Comparison of ENCODE assay signal across 15 mouse cellular contexts in genomic region chr14:34945471-34946313, GRCm38 (mm10).
DNase-seq lines count a peak whose midpoint lies in the region; ATAC-seq and TF ChIP-seq lines count a peak whose summit lies in the region.
"Had no signal": no experiment of that assay in that cellular context is flagged by ENCODE, and none has a peak within 500 bp of the region (broad histone marks: within the 10 kb centered on the region; RNA-seq: fewer than 3 reads in every experiment).

No protein-coding gene starts in this region.

- no peak overlapping the region for H3K9ac ChIP-seq in embryonic facial prominence, embryonic 12.5 days
- H3K9ac ChIP-seq in forebrain, embryonic 16.5 days (replicated peaks; ENCODE audit: low read depth, low read length), result no peak overlapping the region
- no peak overlapping the region for H3K9ac ChIP-seq in midbrain, embryonic 15.5 days
- H3K9ac ChIP-seq: embryonic facial prominence, embryonic 15.5 days had no signal

- no peaks in the 10 kb centered on the region for H3K9me3 ChIP-seq in embryonic facial prominence, embryonic 12.5 days
- H3K9me3 ChIP-seq in embryonic facial prominence, embryonic 10.5 days, result no peaks in the 10 kb centered on the region
- no peaks in the 10 kb centered on the region for H3K9me3 ChIP-seq in forebrain, embryonic 16.5 days (ENCODE audit: control insufficient read depth, low read length)
- no peaks in the 10 kb centered on the region for H3K9me3 ChIP-seq in midbrain, embryonic 15.5 days
- H3K9me3 ChIP-seq: embryonic facial prominence, embryonic 15.5 days had no signal

- 0 out of 2 replicates have a peak, but pooled peaks have one; percentile 15 for ATAC-seq in embryonic facial prominence, embryonic 12.5 days (ENCODE audit: insufficient number of reproducible peaks, insufficient read depth, low FRiP score, low TSS enrichment)
- peak; percentile 32 for ATAC-seq in forebrain, embryonic 16.5 days
- ATAC-seq in midbrain, embryonic 15.5 days (replicated peaks), result peak; percentile 80
- ATAC-seq in frontal cortex, adult (ENCODE audit: low TSS enrichment), result no peak
- ATAC-seq: Patski had no signal

- no peaks in the 10 kb centered on the region for H3K27me3 ChIP-seq in embryonic facial prominence, embryonic 12.5 days
- no peaks in the 10 kb centered on the region for H3K27me3 ChIP-seq in embryonic facial prominence, embryonic 10.5 days (replicated peaks; ENCODE audit: low read depth, poor library complexity, severe bottlenecking)
- no peaks in the 10 kb centered on the region for H3K27me3 ChIP-seq in forebrain, embryonic 16.5 days (replicated peaks; ENCODE audit: control insufficient read depth, insufficient read depth, low read length)
- no peaks in the 10 kb centered on the region for H3K27me3 ChIP-seq in midbrain, embryonic 15.5 days (replicated peaks)
- H3K27me3 ChIP-seq: embryonic facial prominence, embryonic 15.5 days; Patski had no signal

- H3K4me3 ChIP-seq in embryonic facial prominence, embryonic 12.5 days, result no peak overlapping the region
- H3K4me3 ChIP-seq in embryonic facial prominence, embryonic 10.5 days, result no peak overlapping the region
- H3K4me3 ChIP-seq in layer of hippocampus, adult 2 months, result no peak overlapping the region
- H3K4me3 ChIP-seq in forebrain, embryonic 16.5 days (replicated peaks; ENCODE audit: low read length), result no peak overlapping the region
- H3K4me3 ChIP-seq in midbrain, embryonic 15.5 days, result no peak overlapping the region
- H3K4me3 ChIP-seq: embryonic facial prominence, embryonic 15.5 days; myocyte had no signal

- H3K36me3 ChIP-seq in embryonic facial prominence, embryonic 12.5 days, result no peaks in the 10 kb centered on the region
- no peaks in the 10 kb centered on the region for H3K36me3 ChIP-seq in embryonic facial prominence, embryonic 10.5 days (replicated peaks)
- H3K36me3 ChIP-seq in forebrain, embryonic 16.5 days (ENCODE audit: control insufficient read depth, insufficient read depth), result no peaks in the 10 kb centered on the region
- H3K36me3 ChIP-seq in midbrain, embryonic 15.5 days (replicated peaks), result no peaks in the 10 kb centered on the region
- H3K36me3 ChIP-seq: embryonic facial prominence, embryonic 15.5 days had no signal

- H3K27ac ChIP-seq in embryonic facial prominence, embryonic 12.5 days, result no peak overlapping the region
- no peak overlapping the region for H3K27ac ChIP-seq in embryonic facial prominence, embryonic 10.5 days (replicated peaks)
- H3K27ac ChIP-seq in layer of hippocampus, adult 2 months, result peak overlapping the region; percentile 79
- H3K27ac ChIP-seq in forebrain, embryonic 16.5 days (ENCODE audit: low read length), result no peak overlapping the region
- peak overlapping the region; percentile 40 for H3K27ac ChIP-seq in midbrain, embryonic 15.5 days
- H3K27ac ChIP-seq: embryonic facial prominence, embryonic 15.5 days had no signal

- no peak for TF ChIP-seq CTCF in layer of hippocampus, adult 2 months (conservative IDR thresholded peaks at IDR 0.05)

- H3K4me2 ChIP-seq in embryonic facial prominence, embryonic 12.5 days (replicated peaks), result no peak overlapping the region
- no peak overlapping the region for H3K4me2 ChIP-seq in forebrain, embryonic 16.5 days (ENCODE audit: low read length)
- no peak overlapping the region for H3K4me2 ChIP-seq in midbrain, embryonic 15.5 days
- H3K4me2 ChIP-seq: embryonic facial prominence, embryonic 15.5 days; liver, embryonic 11.5 days had no signal

- WGBS in embryonic facial prominence, embryonic 12.5 days, result 83% methylated on average over 17 of the region's 17 CpGs
- WGBS in embryonic facial prominence, embryonic 10.5 days, result 85% methylated on average over 17 of the region's 17 CpGs
- 89% methylated on average over 17 of the region's 17 CpGs for WGBS in forebrain, embryonic 16.5 days
- 79% methylated on average over 17 of the region's 17 CpGs for WGBS in midbrain, embryonic 15.5 days

- no peaks in the 10 kb centered on the region for H3K4me1 ChIP-seq in embryonic facial prominence, embryonic 12.5 days
- H3K4me1 ChIP-seq in embryonic facial prominence, embryonic 10.5 days, result no peaks in the 10 kb centered on the region
- peaks cover 16% of the 10 kb centered on the region for H3K4me1 ChIP-seq in forebrain, embryonic 16.5 days (replicated peaks; ENCODE audit: control insufficient read depth, insufficient read depth, low read length)
- peaks cover 2% of the 10 kb centered on the region; the same call in 1 of the 2 replicates for H3K4me1 ChIP-seq in midbrain, embryonic 15.5 days
- H3K4me1 ChIP-seq: embryonic facial prominence, embryonic 15.5 days had no signal

- no peak for DNase-seq in embryonic facial prominence, embryonic 10.5 days (ENCODE audit: low spot score)
- DNase-seq in layer of hippocampus, adult 2 months (ENCODE audit: low spot score in 2 of 2), result no peak
- no peak for DNase-seq in layer of hippocampus, postnatal 14 days (ENCODE audit: low spot score in 2 of 2)
- no peak for DNase-seq in yolk sac, embryonic 10.5 days (ENCODE audit: low spot score)
- DNase-seq: cerebellum, postnatal 10 days; kidney, postnatal 36 days; spleen, adult 18-20 months had no signal

Comparison
In these comparisons a context has a peak if more than half of its experiments do, and no peak if none do; other contexts are left out.
1. H3K27ac ChIP-seq: peak in layer of hippocampus, adult 2 months (single experiment) and midbrain, embryonic 15.5 days (single experiment); none in embryonic facial prominence, embryonic 12.5 days (single experiment), embryonic facial prominence, embryonic 10.5 days (single experiment) and forebrain, embryonic 16.5 days (single experiment).